Mouse (Mus musculus): Measurements from ENCODE around the gene Gm6583. TPM values are rescaled to one million over a fixed set of nuclear protein-coding genes. Genes with fewer than 3 reads are reported as not detected.

The Gm6583 gene
- 0.36 TPM in 1 of 2 replicates, not detected in the other for total RNA-seq (2021)
- long read RNA-seq, result 0 reads

DNA sequence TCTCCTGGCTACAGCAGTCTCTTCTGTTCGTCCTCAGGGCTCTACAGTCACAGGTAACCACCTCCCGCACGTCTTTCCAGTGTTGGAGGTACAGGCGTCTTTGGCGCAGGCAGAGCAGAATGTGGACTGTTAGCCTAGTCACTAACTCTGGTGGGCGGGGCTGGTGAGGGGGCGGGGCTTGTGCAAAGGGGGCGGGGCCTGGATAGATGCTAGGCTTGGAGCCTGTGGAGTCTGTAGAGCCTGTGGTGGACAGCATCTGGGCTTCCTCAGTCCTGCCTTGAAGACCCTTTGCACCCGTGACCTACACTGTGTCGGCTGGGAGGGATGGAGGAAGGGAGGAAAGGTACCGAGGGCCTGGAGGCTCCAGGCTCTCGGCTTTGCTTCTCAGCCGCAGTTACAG is at the start of gene Gm6583:
Gene Gm6583, minus strand, starts transcription at position 124 of the 400 bp plus-strand sequence.
- DNase-seq, result no peak

DNA sequence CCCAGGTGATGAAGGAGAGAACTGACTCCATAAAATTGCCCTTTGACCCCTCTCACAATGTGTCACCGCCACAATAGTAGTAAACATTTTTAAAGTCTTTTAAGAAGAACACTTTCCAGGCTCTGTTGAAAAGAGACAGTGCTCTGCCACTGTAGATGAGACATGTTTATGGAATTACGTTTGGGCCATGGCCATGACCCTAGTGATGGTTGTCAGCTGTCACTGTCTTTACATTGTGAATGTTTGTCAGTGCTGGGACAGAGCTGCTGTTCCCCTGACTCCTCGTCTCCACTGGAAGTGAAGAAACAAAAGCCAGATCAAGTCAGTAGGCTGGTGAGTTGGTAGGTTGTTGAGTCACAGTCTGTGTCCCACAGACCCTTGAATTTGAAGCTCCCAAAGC is 46.6 kb upstream of the Gm6583 start:
- no peak for DNase-seq

DNA sequence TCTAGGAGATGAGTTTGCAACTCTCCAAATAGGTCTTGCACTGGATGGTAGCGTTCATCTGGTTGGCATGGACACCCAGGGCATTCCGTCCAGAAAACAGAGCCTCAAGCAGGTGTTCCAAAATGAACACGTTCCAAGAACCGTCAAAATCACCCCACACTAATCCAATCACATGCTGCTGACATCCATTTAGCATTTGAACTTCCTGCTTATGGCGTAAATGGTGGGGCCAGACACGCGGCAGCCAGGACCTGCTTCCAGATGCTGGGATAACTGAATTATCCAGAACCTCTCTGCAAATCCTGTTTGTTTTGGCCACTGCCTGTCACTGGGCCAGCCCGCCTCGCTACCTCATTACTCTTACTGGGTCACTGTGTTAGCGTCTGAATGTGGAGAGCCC is 43.5 kb upstream of the Gm6583 start:
- no peak for DNase-seq

DNA sequence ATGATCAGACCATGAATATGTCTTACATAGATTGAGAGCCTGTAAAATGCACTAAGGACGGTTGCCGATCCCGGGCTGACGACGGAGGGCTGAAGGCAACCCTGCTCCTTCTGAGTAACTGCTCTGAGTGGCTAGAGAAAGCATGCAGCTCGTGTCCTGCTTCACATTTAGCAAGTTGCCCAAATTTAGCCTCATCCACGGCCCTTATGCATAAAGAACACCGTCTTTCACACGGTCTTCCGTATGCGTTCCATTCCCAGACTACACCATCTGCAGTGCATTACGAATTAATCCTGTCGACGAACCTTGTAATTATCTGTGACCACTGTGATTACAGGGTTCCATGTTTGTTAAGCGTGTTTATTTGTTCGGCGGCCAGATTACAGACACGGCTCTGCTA is 40.2 kb upstream of the Gm6583 start:
- no peak for DNase-seq

DNA sequence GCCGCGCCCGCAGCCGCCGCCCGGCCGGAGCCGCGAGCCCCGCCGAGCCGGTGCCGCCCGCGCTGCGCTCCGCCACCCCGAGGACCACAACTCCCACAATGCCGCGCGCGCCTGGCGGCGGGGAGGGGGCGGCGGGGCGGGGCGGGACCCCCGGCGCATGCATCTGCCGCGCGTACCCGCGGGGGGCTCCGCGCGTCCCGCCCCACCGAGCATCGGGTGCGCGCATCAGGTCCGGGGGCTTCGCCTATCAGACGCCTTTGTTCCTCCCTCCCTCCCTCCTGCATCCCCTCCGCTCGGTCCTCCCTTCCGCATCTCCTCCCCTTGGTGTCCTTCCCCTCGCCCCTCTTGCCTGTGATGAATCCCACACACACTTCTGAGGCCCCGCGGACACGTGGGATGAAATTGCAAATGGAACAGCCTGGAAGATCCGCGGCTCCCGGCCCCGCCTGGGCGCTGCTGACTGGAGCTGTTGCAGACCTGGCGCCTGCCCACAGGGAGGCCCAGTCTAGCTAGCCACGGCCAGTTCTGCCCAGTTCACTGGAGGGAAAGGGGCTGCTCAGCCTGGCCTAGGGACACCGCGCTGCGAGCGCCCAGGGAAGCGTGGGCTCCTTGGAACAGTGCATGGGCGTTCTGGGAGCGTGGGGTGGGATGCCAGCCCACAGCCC is 39.1 kb upstream of the Gm6583 start, which contains the start of gene Asphd2:
Gene Asphd2, minus strand, starts transcription at position 88 of the 665 bp plus-strand sequence.
- peak; percentile 36 for DNase-seq

DNA sequence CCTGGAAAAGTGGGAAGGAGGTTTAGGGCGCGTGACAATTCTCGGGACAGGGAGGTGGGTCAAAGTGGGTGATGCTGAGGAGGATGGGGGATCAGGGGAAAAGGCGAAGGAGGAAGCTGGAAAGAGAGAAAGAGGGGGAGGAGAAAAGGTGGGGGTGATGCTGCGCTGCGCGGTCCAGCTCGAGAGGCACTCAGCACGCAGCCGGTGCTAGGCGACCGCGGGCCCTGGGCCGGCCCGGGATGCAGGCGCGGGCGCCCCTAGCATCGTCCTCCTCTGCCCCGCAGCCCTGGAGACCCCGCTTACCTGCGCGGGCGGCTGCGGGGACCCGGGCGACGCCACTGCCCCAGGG is 38.6 kb upstream of the Gm6583 start:
- no peak for DNase-seq

DNA sequence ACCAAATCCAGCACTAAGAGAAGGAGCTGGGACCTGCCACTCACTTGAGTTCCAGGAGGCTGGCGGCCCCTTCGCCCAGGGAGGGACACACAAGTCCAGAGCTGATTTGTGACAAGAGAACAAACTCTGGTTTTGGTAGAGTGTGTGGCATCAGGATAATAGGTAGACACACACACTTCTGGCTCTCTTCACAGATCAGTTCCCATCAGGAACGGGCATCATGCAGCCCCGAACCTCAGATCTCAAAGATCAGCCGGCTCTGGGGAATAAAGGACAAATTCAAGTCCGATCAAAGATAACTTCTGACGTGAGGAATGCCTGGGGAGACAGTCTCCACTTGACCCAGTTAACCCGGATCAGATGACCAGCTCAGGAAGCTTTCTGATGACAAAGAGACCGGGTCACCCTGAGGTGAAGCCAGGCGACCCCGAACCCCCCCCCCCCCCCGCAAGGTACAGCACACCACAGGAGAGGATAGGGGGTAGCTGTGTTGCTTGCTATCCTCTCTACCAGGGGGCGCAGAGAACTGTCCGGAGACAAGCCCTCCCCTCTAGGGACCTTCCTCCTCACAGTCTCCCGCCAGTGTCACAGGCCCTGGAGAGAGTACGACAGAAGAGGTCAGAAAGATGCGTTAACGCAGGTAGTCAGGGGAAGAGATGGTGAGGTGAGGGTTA is 38.0 kb upstream of the Gm6583 start:
- DNase-seq, result no peak

DNA sequence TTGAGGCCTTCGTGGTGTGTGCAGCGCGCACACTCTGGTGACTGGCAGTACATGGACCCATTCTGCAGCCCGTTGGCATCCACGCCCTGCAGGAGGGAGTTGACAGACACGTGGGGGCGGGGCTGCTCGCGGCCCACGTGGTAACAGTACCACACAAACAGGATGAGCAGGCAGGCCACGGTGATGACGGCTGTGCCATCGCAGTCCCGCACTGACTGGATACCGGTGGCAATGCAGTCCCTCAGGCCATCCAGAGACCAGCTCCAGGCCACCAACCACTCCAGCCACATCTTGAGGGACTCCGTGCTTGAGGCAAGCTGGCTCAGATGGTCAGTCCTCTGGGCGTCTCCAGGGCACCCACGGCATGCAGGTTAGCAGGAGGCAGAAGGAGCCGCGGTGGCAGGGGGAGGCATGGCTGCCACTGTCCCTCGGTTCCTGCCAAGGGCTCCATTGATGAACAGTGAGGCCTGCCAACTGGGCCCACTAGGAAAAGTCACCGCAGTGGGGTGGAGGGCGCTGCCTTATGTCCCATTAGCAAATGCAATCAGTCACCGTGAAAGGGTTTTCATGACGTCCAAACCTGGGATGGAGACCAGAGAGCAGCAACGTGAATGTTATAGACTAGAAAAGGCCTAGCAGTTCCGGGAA is 36.0 kb upstream of the Gm6583 start:
- DNase-seq, result no peak

DNA sequence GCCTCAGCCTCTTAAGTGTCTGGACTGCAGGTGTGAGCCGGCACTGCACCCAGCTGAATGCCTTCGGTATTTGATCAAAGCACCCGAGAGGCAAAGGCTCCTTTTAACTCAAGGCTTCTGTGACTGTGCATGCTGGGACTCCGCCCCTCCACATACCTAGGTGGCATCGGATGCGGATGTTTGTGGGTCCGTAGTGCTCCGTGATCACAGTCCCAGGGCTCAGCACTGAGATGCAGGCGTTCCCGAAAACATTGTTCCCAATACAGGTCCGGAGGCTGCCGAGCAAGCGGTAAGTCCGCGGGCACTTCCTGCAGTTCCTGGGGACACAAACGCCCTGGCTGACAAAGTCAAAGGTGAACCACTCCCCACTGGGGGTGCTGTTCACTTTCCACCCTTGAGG is 35.2 kb upstream of the Gm6583 start:
- DNase-seq, result no peak

DNA sequence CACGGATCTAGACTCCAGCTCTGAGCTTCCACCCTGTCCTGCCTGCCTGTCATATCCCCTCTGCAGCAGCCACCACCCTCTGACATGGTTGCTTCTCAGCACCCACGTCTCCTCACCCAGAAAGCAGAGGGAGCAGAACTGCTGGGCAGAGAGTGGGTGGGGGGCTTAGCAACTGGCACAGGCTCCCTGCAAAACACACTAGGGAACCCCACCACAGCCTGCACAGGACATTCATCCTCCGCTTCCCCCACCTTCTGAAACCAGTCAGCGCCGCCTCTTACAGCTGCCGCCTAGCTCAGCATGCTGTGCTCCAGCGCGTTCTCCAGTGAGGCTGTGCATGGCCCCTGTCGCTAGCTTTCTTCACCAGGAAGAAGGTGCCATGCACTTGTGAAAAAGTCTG is 33.5 kb upstream of the Gm6583 start:
- DNase-seq, result no peak

DNA sequence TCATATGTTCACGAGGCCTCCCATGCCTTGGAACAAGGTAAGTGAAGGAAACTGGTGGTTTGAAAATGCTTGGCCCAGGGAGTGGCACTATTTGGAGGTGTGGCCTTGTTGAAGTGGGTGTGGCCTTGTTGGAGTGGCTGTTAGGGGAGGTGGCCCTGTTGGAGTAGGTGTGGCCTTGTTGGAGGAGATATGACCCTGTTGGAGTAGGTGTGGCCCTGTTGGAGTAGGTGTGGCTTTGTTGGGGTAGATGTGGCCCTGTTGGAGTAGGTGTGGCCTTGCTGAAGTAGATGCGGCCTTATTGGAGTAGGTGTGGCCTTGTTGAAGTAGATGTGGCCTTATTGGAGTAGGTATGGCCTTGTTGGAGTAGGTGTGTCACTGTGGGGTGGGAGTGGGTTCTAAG is 30.1 kb upstream of the Gm6583 start:
- DNase-seq, result no peak

DNA sequence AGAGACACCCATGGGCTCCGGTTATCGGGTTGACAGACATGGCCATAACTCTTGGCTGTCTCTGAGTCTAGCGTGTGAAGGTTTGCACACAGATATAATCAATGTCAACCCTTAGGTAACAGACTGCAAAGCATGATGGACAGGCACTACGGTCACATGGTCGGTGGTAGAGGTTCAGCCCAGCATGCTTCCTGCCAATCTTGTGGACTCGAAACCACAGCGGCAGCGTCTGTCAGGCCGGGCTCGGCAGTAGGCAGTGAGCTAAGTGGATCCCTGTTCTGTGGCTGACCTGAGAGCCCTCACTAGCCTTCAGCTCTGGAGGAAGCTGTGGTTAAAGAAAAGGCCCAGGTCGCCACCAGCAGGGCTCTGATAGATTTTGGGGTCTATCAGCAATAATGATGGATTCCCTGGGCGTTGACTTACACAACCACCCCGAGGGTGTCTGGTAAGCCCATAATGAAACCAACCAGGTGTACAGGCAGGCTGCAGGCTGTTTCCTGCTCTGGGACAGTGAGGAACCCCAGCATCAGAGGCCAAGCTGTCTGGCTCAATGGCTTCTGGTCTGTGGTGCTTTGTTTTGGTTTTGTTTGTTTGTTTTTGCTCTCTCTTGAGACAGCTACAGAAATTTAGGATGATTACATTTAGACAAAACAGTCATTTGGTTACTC is 29.1 kb upstream of the Gm6583 start:
- DNase-seq, result no peak

DNA sequence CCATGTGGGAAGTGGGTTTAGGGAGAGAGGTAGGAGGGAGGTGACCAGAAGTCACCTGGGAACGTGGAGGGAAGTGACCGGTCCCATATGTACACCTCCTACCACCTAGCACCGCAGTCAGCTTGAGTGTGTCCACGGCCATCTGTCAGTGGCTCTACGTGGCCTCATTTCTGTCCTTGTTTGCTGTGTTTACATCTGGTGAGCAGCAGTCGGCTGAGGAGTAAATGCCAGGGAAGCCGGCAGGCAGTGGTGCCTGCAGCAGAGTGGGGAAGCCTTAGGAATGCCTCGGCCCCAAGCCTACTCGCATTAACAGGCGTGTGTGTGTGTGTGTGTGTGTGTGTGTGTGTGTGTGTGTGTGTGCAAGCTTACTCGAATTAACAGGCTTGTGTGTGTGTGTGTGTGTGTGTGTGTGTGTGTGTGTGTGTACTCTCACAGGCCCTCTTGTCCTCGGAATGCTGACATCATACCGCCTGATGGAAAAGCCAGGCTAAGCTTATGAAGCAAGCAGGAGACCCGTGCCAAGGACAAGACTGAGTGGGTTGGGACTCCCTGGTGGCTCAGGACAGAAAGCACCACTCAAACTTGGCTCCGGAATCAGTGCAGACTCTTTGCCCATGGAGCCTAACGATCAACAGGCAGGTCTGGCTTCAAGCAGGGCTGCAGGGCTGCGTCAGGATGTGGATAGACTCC is 27.0 kb upstream of the Gm6583 start:
- peak; percentile 69 for DNase-seq

DNA sequence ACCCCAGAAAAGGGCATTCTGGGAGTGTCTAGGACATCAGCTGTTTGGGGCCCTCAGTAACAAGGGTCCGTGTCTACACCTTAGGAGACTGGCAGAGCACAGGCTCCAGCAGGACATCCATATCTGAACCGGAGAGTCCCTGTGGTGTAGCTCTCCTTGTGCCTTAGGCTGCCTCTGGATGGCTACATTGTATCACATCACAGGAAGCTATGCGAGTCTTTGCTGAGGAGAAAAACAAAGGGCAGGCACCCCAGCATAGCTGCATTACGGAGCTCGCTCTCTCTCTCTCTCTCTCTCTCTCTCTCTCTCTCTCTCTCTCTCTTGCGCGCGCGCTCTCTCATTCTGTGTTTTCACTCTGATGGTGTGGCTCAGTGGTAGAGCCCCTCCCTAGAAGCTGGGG is 26.2 kb upstream of the Gm6583 start:
- DNase-seq, result no peak

DNA sequence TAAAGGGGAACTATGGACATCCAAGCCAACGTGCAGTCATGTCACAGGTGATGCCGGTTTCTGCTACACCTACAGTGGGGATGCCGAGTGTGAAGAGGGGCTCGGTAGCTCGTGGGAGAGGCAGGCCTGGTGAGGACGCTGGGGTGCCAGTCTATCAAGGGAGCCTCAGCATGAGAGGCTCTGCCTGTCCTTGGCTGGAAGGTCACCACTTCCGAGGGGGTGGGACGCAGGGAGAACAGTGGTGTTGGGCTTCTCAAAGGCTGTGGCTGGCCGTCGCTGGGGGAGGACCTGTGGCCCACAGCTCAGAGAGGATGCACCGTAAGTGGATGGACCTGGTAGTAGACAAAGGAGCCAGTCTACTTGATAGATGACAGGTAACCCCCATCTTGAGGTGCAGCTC is 25.3 kb upstream of the Gm6583 start:
- peak; percentile 52 for DNase-seq

DNA sequence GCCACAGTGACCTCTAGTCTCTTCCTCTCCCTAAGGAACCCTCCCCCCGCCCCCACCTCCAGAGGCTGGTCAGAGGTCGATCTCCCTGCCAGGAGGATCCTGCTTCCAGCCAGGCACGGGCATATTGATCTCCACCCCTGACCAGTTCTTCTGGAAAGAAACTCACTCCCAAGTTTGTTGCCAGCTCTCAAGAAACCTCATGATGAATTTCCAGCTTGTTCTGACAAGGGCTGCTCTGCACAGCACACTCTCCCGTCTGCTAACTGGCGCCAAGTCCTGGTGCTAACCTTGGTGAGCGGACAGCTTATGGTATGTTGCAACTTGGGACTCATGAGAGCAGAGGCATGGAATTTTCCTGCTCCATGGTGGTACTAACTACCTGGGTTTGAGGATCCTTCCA is 22.9 kb upstream of the Gm6583 start:
- DNase-seq, result peak; percentile 56

DNA sequence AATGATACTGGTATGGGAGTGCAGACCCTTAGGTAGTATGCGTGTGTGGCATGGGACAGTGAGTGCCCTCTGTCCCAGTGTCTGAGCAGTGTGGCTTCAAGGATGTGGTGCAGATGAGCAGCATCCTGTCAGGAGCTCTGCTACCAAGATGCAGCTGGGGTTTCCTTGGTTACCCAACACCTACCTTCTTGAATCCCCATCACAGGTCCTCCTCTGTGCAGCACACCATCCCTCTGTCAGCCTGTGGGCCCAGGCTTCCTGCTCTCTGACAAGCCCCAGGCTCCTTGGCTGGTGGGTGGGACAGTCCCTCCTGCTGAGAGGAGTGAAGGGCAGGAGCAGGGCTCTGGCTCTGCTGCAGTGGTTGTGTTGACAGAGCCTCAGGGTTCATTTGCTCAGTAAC is 21.5 kb upstream of the Gm6583 start:
- no peak for DNase-seq

DNA sequence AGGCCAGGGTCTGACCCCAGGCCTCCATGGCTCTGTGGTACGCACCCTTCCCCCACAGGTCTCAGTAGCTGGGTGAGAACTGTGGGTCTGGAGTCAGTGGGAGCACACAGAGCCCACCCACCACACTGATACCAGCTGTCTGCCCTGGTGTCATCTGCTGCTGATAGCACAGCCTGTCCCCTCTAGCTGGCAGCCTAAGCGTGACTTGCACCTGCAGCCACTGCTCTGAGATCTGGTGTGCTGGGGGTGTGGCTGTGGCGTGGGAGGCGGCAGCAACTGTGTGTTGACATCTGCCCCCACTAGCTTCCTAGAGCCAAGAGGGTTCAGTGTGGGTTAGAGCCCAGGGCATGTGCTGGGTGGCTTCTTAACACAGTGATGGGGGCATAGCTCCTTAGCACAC is 20.3 kb upstream of the Gm6583 start:
- DNase-seq, result no peak

DNA sequence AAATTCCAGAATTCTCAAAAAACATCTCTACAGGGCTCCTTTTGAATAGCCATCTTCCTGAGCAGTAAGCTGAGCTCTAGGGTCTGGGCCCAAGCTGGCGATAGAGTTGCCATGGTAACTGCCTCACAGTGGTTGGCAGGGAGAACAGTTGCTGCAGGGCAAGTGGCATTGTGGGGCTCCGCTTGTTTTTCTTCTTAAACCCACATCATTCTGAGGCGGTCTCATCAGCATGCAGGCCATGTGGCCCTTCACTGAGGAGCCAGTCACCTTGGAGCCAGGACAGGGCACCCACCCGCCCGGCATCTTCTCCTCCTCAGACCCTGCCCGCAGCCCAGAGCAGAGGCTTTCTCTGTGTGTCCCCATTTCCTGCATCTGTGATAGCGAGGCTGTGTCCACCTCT is 16.1 kb upstream of the Gm6583 start:
- DNase-seq, result no peak

DNA sequence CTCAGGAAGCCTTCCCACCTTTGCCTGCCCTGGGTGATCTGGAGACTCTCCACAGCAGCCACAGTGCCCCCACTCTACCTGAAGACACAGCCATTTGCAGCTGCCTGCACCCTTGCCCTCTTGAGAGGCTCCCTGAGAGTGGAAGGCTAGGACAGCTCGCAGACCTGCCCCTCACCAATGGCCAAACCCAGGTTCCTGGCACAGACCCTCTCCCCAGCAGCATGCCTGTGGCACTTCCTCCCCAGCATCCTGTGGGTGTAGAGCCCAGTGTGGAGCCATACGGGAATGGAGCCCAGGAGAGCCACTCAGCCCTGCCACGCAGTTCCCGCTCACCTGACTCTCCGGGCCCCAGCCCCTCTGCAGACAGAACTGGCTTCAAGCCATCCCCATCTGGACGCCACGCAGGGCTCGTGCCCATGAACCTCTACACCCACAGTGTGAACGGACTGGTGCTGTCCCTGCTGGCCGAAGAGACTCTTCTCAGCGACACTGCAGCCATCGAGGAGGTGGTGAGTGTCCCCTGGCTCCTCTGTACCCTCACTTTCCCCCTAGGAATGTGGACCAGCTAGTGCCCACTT is 14.5 kb upstream of the Gm6583 start:
- DNase-seq, result no peak

DNA sequence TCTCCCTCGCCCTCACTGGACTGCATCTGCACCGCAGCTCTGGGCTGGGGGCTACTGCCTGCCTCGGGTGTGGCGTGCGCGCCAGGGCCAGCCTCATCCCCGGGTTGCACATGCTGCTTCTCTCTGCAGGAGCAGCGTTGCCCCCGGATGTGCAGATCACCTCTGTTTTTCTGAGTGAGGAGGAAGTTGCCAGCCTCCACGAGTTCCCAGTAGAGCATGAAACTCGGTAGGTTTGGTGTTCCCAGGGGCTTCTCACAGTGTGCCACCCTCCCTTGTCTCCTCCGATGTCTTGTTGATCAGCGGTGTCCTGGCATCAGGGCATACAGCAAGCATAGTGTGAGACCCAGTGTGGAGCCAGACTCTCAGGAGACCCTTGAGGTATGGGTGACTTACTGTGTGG is 13.5 kb upstream of the Gm6583 start:
- no peak for DNase-seq

DNA sequence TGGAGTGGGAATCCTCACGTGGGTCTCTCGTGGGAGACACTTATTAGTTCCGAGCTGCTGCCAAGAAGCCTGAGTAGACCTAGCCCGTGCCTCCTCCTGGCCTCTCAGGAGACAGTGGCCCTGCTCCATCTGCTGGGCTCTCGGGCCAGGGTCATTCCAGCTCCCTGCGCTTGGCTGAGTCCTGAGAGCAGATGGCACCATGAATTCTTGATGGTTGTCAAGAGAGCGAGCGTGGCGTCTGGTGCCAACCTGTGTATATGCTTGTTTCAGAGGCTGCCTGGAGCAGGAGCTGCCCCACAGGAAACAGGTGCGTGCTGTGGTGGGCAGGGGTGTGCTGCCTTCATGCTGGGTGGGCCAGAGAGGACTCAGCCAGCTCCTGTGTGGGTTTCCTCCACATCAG is 12.8 kb upstream of the Gm6583 start:
- no peak for DNase-seq
